Mouse (Mus musculus) bone marrow macrophage, adult 2 months (primary cell): Measurements from ENCODE around the gene Pde4d.

ENCODE experiments used
- CTCF ChIP-seq: IDR thresholded peaks from 2 replicates; pipeline ENCODE4 v1.5.1; 2012; ENCODE audit warnings: low read depth, mild to moderate bottlenecking, low read length, moderate library complexity
- POLR2A ChIP-seq: IDR thresholded peaks from 2 replicates; pipeline ENCODE4 v1.6.1; 2012; ENCODE audit warnings: mild to moderate bottlenecking, low read depth, low read length, borderline replicate concordance

DNA sequence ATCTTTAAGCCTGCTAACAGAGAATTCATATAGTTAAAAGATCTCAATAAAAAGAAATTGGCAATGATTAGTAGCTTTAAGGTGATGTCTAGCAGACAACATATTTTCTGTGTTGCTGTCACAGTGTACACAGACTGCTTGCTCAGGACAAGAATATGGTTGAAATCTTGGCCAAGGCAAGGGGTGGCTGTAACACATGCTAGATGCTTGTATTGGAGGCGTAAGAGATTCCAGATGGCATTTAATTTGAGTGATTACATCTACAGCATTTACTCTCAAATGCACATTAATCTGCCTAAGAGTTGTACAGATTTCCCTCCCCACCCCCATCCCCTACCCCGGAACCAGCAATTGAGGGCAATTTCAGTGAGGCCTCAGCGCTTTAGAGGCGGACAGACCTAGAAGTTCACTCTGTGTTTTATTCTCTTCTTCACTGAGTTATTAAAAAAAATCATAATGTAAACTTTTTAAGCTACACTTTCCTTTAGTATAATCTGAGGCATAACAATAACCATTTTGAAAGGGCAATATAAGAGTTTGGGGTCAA is 1456.7 kb downstream of the Pde4d start:
- TF ChIP-seq POLR2A (no peak), CTCF (no peak)
